Mouse (Mus musculus) myocyte (in vitro differentiated cells): ENCODE measurements around the gene Mprip. TPM values are rescaled to one million over a fixed set of nuclear protein-coding genes. Genes with fewer than 3 reads are reported as not detected.

Source experiments
- H3K27me3 ChIP-seq: one replicate; pipeline ENCODE4 v1.6.1; 2011; ENCODE audit not compliant: control insufficient read depth, insufficient read depth, insufficient read length
- H3K36me3 ChIP-seq: one replicate; pipeline ENCODE4 v1.6.1; 2011; ENCODE audit not compliant: control insufficient read depth, insufficient read depth
- H3K4me2 ChIP-seq: one replicate; pipeline ENCODE4 v1.6.1; 2011; ENCODE audit warnings: low read depth, control low read depth
- H3K4me3 ChIP-seq: one replicate; pipeline ENCODE4 v1.5.1; 2011; ENCODE audit warnings: mild to moderate bottlenecking, control low read depth, moderate library complexity
- H3K79me2 ChIP-seq: one replicate; pipeline ENCODE4 v1.6.1; 2011; ENCODE audit not compliant: control insufficient read depth, insufficient read depth
- H3ac ChIP-seq: one replicate; pipeline ENCODE4 v1.6.1; 2011; ENCODE audit not compliant: control insufficient read depth, insufficient read length
- CEBPB ChIP-seq: IDR thresholded peaks from 2 replicates; pipeline ENCODE4 v1.6.1; 2011; ENCODE audit warnings: mild to moderate bottlenecking, moderate library complexity; ENCODE audit not compliant: poor library complexity, insufficient read depth, severe bottlenecking
- E2F4 ChIP-seq: IDR thresholded peaks from one replicate; pipeline ENCODE4 v1.6.1; 2011; ENCODE audit warnings: mild to moderate bottlenecking, control low read depth, moderate library complexity; ENCODE audit not compliant: insufficient read depth
- MAX ChIP-seq: IDR thresholded peaks from one replicate; pipeline ENCODE4 v1.6.1; 2011; ENCODE audit warnings: low read depth, mild to moderate bottlenecking, control low read depth
- MYOD1 ChIP-seq, 3 experiments: IDR thresholded peaks; one replicate each; pipeline ENCODE4 v1.6.1; 2011; ENCODE audit warnings: control low read depth in 2 of 3, low read depth in 2 of 3, mild to moderate bottlenecking in 2 of 3, moderate library complexity in 1 of 3; ENCODE audit not compliant: insufficient read length in 2 of 3, control insufficient read depth in 1 of 3
- MYOG ChIP-seq, 3 experiments: IDR thresholded peaks; one replicate each; pipeline ENCODE4 v1.6.1; 2011; ENCODE audit warnings: control low read depth in 2 of 3, low read depth in 2 of 3, mild to moderate bottlenecking in 2 of 3; ENCODE audit not compliant: insufficient read length in 2 of 3, control insufficient read depth in 1 of 3, insufficient read depth in 1 of 3
- POLR2A ChIP-seq: IDR thresholded peaks from one replicate; pipeline ENCODE4 v1.6.1; 2011; ENCODE audit warnings: low read depth, mild to moderate bottlenecking, control low read depth, moderate library complexity; ENCODE audit not compliant: insufficient read length
- POLR2AphosphoS2 ChIP-seq: IDR thresholded peaks from one replicate; pipeline ENCODE4 v1.6.1; 2011; ENCODE audit warnings: low read depth, control low read depth; ENCODE audit not compliant: insufficient read length
- REST ChIP-seq: IDR thresholded peaks from one replicate; pipeline ENCODE4 v1.6.1; 2011; ENCODE audit warnings: mild to moderate bottlenecking, control low read depth, moderate library complexity; ENCODE audit not compliant: insufficient read depth, insufficient read length
- SRF ChIP-seq: IDR thresholded peaks from one replicate; pipeline ENCODE4 v1.6.1; 2011; ENCODE audit warnings: low read depth; ENCODE audit not compliant: control insufficient read depth, insufficient read length
- TCF12 ChIP-seq: IDR thresholded peaks from one replicate; pipeline ENCODE4 v1.6.1; 2011; ENCODE audit warnings: mild to moderate bottlenecking, control low read depth; ENCODE audit not compliant: poor library complexity, insufficient read depth, severe bottlenecking
- TCF3 ChIP-seq: IDR thresholded peaks from one replicate; pipeline ENCODE4 v1.6.1; 2011; ENCODE audit warnings: low read depth, control low read depth; ENCODE audit not compliant: insufficient read length
- USF1 ChIP-seq: IDR thresholded peaks from one replicate; pipeline ENCODE4 v1.6.1; 2011; ENCODE audit warnings: low read depth, mild to moderate bottlenecking, control low read depth, moderate library complexity
- polyA plus RNA-seq: library from polyadenylated mRNA; unstranded; fragments of >200 nt; fragmentation: generic; extraction: Trizol; gene quantifications from one replicate; pipeline ENCODE4 v1.2.1, GENCODE M21; 2012; ENCODE audit warnings: missing spikeins

Gene Mprip
- polyA plus RNA-seq, 1 experiment: 191 TPM

DNA sequence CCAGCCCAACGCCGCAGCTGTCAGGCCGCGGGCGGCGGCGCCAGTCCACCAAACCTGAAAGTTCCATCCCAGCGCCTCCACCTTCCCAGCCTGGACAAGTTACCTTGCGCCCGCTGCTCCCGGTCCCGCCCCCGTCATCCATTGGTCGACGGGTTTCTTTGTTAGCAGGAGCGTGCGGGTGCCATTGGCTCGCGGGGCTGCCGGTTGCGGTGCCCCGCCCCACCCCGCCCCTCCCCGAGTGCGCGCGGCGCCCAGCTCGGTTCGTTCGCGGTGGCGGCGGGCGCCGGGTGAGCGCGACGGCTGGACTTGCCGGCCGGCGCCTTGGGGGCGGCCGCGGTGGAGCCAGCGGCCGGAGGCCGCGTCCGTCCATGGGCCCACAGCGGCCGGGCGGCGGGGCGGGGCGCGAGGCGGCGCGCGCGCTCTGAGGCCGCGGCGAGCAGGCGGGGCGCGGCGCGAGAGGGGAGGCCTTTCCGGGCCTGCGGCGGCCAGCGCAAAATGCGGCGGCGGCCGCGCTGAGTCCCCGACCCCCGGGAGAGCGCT is 1.2 kb downstream of the Mprip start:
- Histone ChIP-seq H3ac (peak overlapping the region; percentile 80), H3K4me3 (peak overlapping the region; percentile 64), H3K27me3 (no peaks in the 10 kb centered on the region), H3K4me2 (peak overlapping the region; percentile 92), H3K79me2 (peaks cover 46% of the 10 kb centered on the region), H3K36me3 (peaks cover 5% of the 10 kb centered on the region)
- TF ChIP-seq TCF12 (no peak), POLR2AphosphoS2 (peak; percentile 67), REST (no peak), MAX (no peak), SRF (peak; percentile 39), TCF3 (no peak), E2F4 (no peak), USF1 (no peak), MYOD1 (IDR thresholded peaks at IDR 0.05; ENCODE audit: control insufficient read depth in 1 of 3, insufficient read length in 2 of 3, low read depth in 2 of 3) (peak in 2 of 3 experiments; percentile 62 to 89), POLR2A (peak; percentile 63), CEBPB (no peak), MYOG (IDR thresholded peaks at IDR 0.05; ENCODE audit: control insufficient read depth in 1 of 3, insufficient read depth in 1 of 3, insufficient read length in 2 of 3, low read depth in 2 of 3) (peak in 2 of 3 experiments; percentile 80 to 91)

DNA sequence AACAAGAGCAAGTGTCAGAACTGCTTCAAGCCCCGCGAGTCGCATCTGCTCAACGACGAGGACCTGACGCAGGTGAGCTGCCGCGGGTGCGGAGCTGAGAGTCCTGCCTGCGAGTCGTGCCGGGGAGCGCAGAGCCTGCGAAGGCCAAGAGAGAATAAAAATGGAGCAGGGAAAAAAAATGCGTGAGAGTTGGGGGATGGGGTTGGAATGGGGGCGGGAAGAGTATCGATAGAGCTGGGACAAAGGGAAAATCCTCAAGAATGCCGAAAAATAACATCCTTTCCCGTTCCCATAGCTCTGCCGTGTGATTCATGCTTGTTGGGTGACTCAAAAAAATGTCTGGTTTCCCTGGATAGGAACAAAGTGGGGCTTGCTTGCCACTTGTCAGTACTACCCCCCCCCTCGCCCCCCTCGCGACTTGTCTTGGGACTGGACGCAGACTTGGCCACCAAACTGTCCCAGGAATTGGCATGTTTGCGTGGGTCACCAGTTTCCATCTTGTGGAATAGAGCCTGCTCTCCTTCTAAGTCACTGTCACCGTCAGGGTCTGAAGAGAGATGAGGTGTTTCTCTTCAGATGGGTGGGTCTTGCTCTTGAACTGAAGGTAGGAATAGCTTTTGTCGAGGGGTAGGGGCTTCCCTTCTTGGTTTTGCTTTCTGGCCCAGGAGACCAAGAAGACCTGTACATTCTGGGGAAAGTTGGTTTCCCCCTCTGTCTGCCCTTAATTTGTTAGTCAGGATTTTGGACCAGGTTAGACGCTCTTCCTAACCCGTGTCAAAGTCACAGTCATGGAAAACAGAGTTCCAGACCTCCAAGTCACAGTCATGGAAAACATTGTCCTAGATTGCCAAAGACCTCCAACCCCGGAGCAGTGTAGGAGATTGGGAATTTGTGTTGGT is 2.0 kb downstream of the Mprip start:
- Histone ChIP-seq H3K4me2 (peak overlapping the region; percentile 88), H3K36me3 (peaks cover 5% of the 10 kb centered on the region), H3K27me3 (no peaks in the 10 kb centered on the region), H3K79me2 (peaks cover 54% of the 10 kb centered on the region), H3ac (peak overlapping the region; percentile 80), H3K4me3 (peak overlapping the region; percentile 64)
- TF ChIP-seq USF1: no peak
- no peak for TF ChIP-seq POLR2A
- TF ChIP-seq MAX: no peak
- TF ChIP-seq MYOG (IDR thresholded peaks at IDR 0.05; ENCODE audit: control insufficient read depth in 1 of 3, insufficient read depth in 1 of 3, insufficient read length in 2 of 3, low read depth in 2 of 3): no peak
- TF ChIP-seq POLR2AphosphoS2: no peak
- TF ChIP-seq REST: no peak
- TF ChIP-seq TCF12: no peak
- no peak for TF ChIP-seq E2F4

DNA sequence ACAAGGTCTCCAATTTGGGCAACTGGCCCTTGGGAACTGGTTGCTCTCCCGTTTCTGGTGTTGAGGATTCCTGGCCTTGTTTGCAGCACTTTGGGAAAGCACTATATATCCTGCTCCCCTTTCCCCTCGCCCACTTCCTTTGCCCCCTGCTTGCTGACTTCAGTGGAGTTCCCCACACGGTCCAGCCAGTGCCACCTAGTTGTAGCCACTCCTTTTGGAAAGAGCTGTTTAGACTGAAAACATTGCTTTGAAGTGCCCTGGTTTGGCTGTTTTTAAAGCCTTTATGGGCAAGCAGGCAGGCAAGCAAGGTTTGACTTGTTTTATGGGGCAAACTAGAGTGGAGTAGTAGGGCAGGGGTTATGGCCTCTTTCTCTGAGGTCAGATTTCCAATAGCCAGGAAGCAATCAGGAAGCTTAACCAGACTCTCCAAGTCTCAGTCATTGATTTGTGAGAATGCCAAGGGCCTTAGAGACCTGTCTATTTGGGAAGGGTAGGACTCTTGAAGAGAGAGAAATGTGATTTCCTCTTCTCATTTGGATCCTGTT is 2.7 kb downstream of the Mprip start:
- TF ChIP-seq REST: no peak
- no peak for TF ChIP-seq TCF3
- no peak for TF ChIP-seq POLR2A
- TF ChIP-seq USF1: no peak
- no peak for TF ChIP-seq SRF
- no peak for TF ChIP-seq E2F4
- TF ChIP-seq POLR2AphosphoS2: no peak
- TF ChIP-seq TCF12: no peak
- no peak for TF ChIP-seq MYOD1 (IDR thresholded peaks at IDR 0.05; ENCODE audit: control insufficient read depth in 1 of 3, insufficient read length in 2 of 3, low read depth in 2 of 3)
- no peak for TF ChIP-seq MYOG (IDR thresholded peaks at IDR 0.05; ENCODE audit: control insufficient read depth in 1 of 3, insufficient read depth in 1 of 3, insufficient read length in 2 of 3, low read depth in 2 of 3)
- Histone ChIP-seq H3K4me2 (peak overlapping the region; percentile 88), H3K36me3 (peaks cover 5% of the 10 kb centered on the region), H3K79me2 (peaks cover 61% of the 10 kb centered on the region), H3ac (no peak overlapping the region), H3K4me3 (peak overlapping the region; percentile 64), H3K27me3 (no peaks in the 10 kb centered on the region)

DNA sequence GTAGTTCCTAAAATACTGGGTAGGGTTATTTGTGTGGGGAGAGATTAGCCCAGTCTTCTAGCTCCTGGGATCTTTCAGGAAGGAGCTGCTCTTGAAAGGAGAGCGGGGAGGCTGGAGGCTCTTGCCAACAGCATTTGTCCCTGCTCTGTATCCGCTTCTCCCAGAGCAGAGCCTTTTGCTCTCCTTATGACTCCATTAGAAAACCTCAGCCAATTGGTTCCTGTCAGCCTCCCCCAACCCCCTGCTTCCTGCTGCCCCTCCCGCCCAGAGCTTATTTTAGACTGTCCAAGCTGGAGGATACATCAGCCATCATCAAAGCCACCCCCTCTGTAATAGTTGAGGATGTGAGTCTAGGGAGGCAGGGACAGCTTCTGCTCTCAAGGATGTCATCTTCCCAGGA is 3.7 kb downstream of the Mprip start:
- Histone ChIP-seq H3K4me3 (peak overlapping the region; percentile 64), H3K79me2 (peaks cover 71% of the 10 kb centered on the region), H3K4me2 (peak overlapping the region; percentile 88), H3ac (no peak overlapping the region), H3K27me3 (no peaks in the 10 kb centered on the region), H3K36me3 (peaks cover 5% of the 10 kb centered on the region)
- no peak for TF ChIP-seq TCF12
- TF ChIP-seq REST: no peak
- TF ChIP-seq MYOG (IDR thresholded peaks at IDR 0.05; ENCODE audit: control insufficient read depth in 1 of 3, insufficient read depth in 1 of 3, insufficient read length in 2 of 3, low read depth in 2 of 3): no peak
- no peak for TF ChIP-seq E2F4
- no peak for TF ChIP-seq MYOD1 (IDR thresholded peaks at IDR 0.05; ENCODE audit: control insufficient read depth in 1 of 3, insufficient read length in 2 of 3, low read depth in 2 of 3)
- TF ChIP-seq POLR2A: peak; percentile 21
